Comparison of ENCODE assay signal across 8 mouse cellular contexts in the genomic region with DNA sequence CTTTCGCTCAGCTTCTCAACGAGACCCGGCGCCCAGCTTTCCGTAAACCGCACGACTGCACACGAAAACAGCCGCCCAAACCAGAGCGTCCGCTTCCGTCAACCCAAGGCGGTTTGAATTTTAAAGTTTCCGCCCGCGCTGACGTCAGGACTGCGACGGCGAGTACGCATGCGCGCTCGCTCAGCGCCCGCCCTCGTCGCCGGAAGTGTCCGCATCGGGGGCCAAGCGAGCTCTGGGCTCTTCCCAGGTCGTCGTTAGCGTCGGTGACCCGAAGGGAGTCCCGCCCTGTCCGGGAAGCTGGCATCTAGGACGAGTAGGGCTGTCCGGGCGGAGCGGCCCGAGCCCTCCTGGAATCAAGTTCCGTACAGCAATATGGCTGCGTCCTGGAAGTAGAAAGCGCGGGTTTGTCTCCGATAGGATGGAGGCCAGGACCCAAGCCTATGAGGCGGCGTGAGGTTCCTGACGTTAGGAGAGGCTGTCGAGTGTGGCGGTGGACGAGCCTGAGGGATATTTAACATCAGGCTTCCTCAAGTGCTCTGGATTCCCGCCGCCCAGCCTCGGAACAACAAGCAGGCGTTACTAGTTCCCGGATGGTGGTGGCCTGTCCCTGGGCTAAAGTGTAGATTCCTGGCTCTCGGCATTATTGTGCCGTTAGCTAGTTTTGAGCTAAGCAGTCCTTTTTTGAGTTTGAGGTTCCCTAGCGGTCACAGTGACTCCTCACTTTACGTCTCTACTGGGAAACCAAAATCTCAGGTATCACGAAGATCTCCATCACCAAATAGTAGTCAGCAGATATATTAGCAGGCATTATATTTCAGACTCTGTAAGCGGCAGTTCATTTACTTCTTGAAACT. TPM values are rescaled to one million over a fixed set of nuclear protein-coding genes. Genes with fewer than 3 reads are reported as not detected.
DNase-seq lines count a peak whose midpoint lies in the region; ATAC-seq and TF ChIP-seq lines count a peak whose summit lies in the region.

A gene (minus strand): TSS at position 147 of the 854 bp plus-strand sequence.

- under 1% methylated on average over 66 of the region's 66 CpGs for WGBS in forebrain, embryonic 13.5 days
- 1% methylated on average over 66 of the region's 66 CpGs for WGBS in large intestine, adult 2 months
- 1% methylated on average over 66 of the region's 66 CpGs for WGBS in liver, postnatal 0 days (ENCODE audit: insufficient replicate concordance)
- WGBS in neural tube, embryonic 14.5 days: under 1% methylated on average over 66 of the region's 66 CpGs

- intact Hi-C loops in heart, postnatal 10 days (cut with DNase I): loop anchor here (2.0 kb wide), 1 partner anchor 52 kb away; a partner anchor contains a TSS

- H3K9me3 ChIP-seq in ES-Bruce4 (replicated peaks; ENCODE audit: control insufficient read depth, insufficient read depth, low read length, poor library complexity, severe bottlenecking): no peaks in the 10 kb centered on the region
- H3K9me3 ChIP-seq in forebrain, embryonic 13.5 days (replicated peaks): no peaks in the 10 kb centered on the region
- H3K9me3 ChIP-seq in liver, postnatal 0 days (ENCODE audit: low read length): no peaks in the 10 kb centered on the region
- no peaks in the 10 kb centered on the region for H3K9me3 ChIP-seq in neural tube, embryonic 14.5 days (ENCODE audit: control insufficient read depth, low read length)

- peak; percentile 94 for DNase-seq in heart, postnatal 10 days
- peak; percentile 84 for DNase-seq in large intestine, adult 2 months (ENCODE audit: low read depth, low spot score)
- peak; percentile 92 for DNase-seq in liver, postnatal 0 days
- peak; percentile 93 for DNase-seq in testis, postnatal 10 days (ENCODE audit: low spot score)

- peak within 1 kb of the TSS; percentile 92 for H3K4me3 ChIP-seq in ES-Bruce4 (ENCODE audit: low read depth, low read length)
- H3K4me3 ChIP-seq in forebrain, embryonic 13.5 days: peak within 1 kb of the TSS; percentile 62
- peak within 1 kb of the TSS; percentile 85 for H3K4me3 ChIP-seq in liver, postnatal 0 days (ENCODE audit: low read depth, low read length)
- peak within 1 kb of the TSS; percentile 44 for H3K4me3 ChIP-seq in neural tube, embryonic 14.5 days (ENCODE audit: low read depth, low read length)

- H3K4me1 ChIP-seq in ES-Bruce4 (ENCODE audit: control insufficient read depth, insufficient read depth, low read length): no peaks in the 10 kb centered on the region
- peaks cover 24% of the 10 kb centered on the region for H3K4me1 ChIP-seq in forebrain, embryonic 13.5 days
- peaks cover 9% of the 10 kb centered on the region for H3K4me1 ChIP-seq in liver, postnatal 0 days (ENCODE audit: insufficient read depth)
- H3K4me1 ChIP-seq in neural tube, embryonic 14.5 days (ENCODE audit: control insufficient read depth, insufficient read depth, low read length): 0 out of 2 replicates have a peak, but pooled peaks cover 4% of the 10 kb centered on the region

- peak; percentile 53 for TF ChIP-seq POLR2A in ES-Bruce4 (IDR thresholded peaks at IDR 0.05; ENCODE audit: insufficient read depth, low read length)

- H3K27ac ChIP-seq in ES-Bruce4 (ENCODE audit: insufficient read depth, low read length): peak within 1 kb of the TSS; percentile 78
- H3K27ac ChIP-seq in forebrain, embryonic 13.5 days: peak within 1 kb of the TSS; percentile 98
- H3K27ac ChIP-seq in liver, postnatal 0 days (ENCODE audit: low read depth): peak within 1 kb of the TSS; percentile 97
- peak within 1 kb of the TSS; percentile 97 for H3K27ac ChIP-seq in neural tube, embryonic 14.5 days (ENCODE audit: low read depth, low read length)

- no peak for TF ChIP-seq CTCF in ES-Bruce4 (IDR thresholded peaks at IDR 0.05; ENCODE audit: low read depth, low read length)
- peak; percentile 31; the same call in 1 of the 2 replicates for TF ChIP-seq CTCF in liver, postnatal 0 days (IDR thresholded peaks at IDR 0.05; ENCODE audit: low read depth)

- no peak for TF ChIP-seq EP300 in ES-Bruce4 (IDR thresholded peaks at IDR 0.05; ENCODE audit: insufficient read depth, low read depth, low read length)
- peak; percentile 44 for TF ChIP-seq EP300 in liver, postnatal 0 days (IDR thresholded peaks at IDR 0.05; ENCODE audit: low read depth)

- ATAC-seq in cerebellum, adult (ENCODE audit: insufficient number of reproducible peaks, low FRiP score, low TSS enrichment): peak; percentile 99
- ATAC-seq in forebrain, embryonic 13.5 days: peak; percentile 98
- ATAC-seq in liver, postnatal 0 days: peak; percentile 95
- ATAC-seq in neural tube, embryonic 14.5 days (ENCODE audit: low read depth): peak; percentile 99

- H3K4me2 ChIP-seq in forebrain, embryonic 13.5 days: peak within 1 kb of the TSS; percentile 67
- H3K4me2 ChIP-seq in liver, postnatal 0 days (ENCODE audit: low read depth, low read length): peak within 1 kb of the TSS; percentile 76
- H3K4me2 ChIP-seq in neural tube, embryonic 14.5 days (ENCODE audit: low read depth, low read length): peak within 1 kb of the TSS; percentile 70

- peak within 1 kb of the TSS; percentile 59 for H3K9ac ChIP-seq in ES-Bruce4 (ENCODE audit: low read depth, poor library complexity, severe bottlenecking)
- peak within 1 kb of the TSS; percentile 77 for H3K9ac ChIP-seq in forebrain, embryonic 13.5 days
- peak within 1 kb of the TSS; percentile 75 for H3K9ac ChIP-seq in liver, postnatal 0 days (replicated peaks)
- peak within 1 kb of the TSS; percentile 70 for H3K9ac ChIP-seq in neural tube, embryonic 14.5 days (replicated peaks; ENCODE audit: low read depth, low read length)

- no peaks in the 10 kb centered on the region for H3K27me3 ChIP-seq in ES-Bruce4 (ENCODE audit: control insufficient read depth, insufficient read depth, low read length, poor library complexity, severe bottlenecking)
- H3K27me3 ChIP-seq in forebrain, embryonic 13.5 days: no peaks in the 10 kb centered on the region
- H3K27me3 ChIP-seq in liver, postnatal 0 days (ENCODE audit: insufficient read depth, low read length): no peaks in the 10 kb centered on the region
- no peaks in the 10 kb centered on the region for H3K27me3 ChIP-seq in neural tube, embryonic 14.5 days (ENCODE audit: control insufficient read depth, insufficient read depth, low read length)

- peaks cover 11% of the 10 kb centered on the region; the same call in 1 of the 2 replicates for H3K36me3 ChIP-seq in ES-Bruce4 (ENCODE audit: control insufficient read depth, insufficient read depth, low read length, poor library complexity, severe bottlenecking)
- H3K36me3 ChIP-seq in forebrain, embryonic 13.5 days (ENCODE audit: poor library complexity, severe bottlenecking): peaks cover 10% of the 10 kb centered on the region
- H3K36me3 ChIP-seq in liver, postnatal 0 days (replicated peaks; ENCODE audit: insufficient read depth, low read length): peaks cover 6% of the 10 kb centered on the region; the same call in 1 of the 2 replicates
- H3K36me3 ChIP-seq in neural tube, embryonic 14.5 days (ENCODE audit: control insufficient read depth, insufficient read depth, low read length): no peaks in the 10 kb centered on the region

RNA-seq across cellular contexts. Expression of the gene that starts here (rescaled TPM):
- polyA plus RNA-seq in ES-Bruce4 (2011; ENCODE audit: insufficient read depth, insufficient read length, low read depth, missing spikeins): 57.2 and 58.6 TPM in 2 replicates
- 44.7 and 45.9 TPM in 2 replicates for polyA plus RNA-seq in forebrain, embryonic 13.5 days (2015; fragmentation: Nextera tagmentation; extraction: Ambion mirVana)
- 1 to 10 TPM; 8.3 to 9.1 TPM for total RNA-seq in heart, postnatal 10 days (2021)
- polyA plus RNA-seq in large intestine, adult 2 months (2012; rRNA removed): 0.84 and 1.2 TPM in 2 replicates
- 16.3 and 17.7 TPM in 2 replicates for polyA plus RNA-seq in liver, postnatal 0 days (2015; fragmentation: Nextera tagmentation; extraction: Ambion mirVana)
- polyA plus RNA-seq in neural tube, embryonic 14.5 days (2014; fragmentation: Nextera tagmentation; extraction: Ambion mirVana): 3.1 and 4.2 TPM in 2 replicates

Comparison
In these comparisons a context has a peak if more than half of its experiments do, and no peak if none do; other contexts are left out.
1. Peak in every context shown above with its lines: DNase-seq, ATAC-seq, H3K4me3 ChIP-seq and H3K27ac ChIP-seq.